Comparison of ENCODE assay signal across 28 mouse cellular contexts in the genomic region with DNA sequence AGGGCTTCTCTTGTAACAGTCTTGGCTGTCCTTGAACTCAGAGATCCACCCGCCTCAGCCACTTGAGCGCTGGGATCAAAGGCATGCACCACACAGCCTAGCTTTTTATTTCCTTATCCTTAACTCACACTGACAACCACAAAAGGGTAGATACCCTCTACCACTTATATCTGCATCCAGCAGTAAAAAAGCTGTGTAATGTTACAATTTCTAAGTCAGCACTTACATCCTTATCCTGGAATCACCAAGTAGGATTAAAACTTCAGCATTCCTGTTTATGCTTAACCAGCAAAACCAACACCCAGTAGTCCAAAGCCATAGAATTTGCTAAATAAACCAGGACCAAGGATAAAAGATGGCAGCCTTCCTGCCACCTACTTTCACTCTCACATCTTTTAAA. TPM values are rescaled to one million over a fixed set of nuclear protein-coding genes. Genes with fewer than 3 reads are reported as not detected.
DNase-seq lines count a peak whose midpoint lies in the region; ATAC-seq and TF ChIP-seq lines count a peak whose summit lies in the region.
"Had no signal": no experiment of that assay in that cellular context is flagged by ENCODE, and none has a peak within 500 bp of the region (broad histone marks: within the 10 kb centered on the region; RNA-seq: fewer than 3 reads in every experiment).

No protein-coding gene starts in this region.

- H3K27me3 ChIP-seq in CH12.LX (replicated peaks) (no peaks in the 10 kb centered on the region), E14TG2a.4 (ENCODE audit: insufficient read depth, low read length) (no peaks in the 10 kb centered on the region), MEL (ENCODE audit: control insufficient read depth in 1 of 2, insufficient read depth in 2 of 2, low read length in 2 of 2) (no peaks in the 10 kb centered on the region)
- no peaks in the 10 kb centered on the region for H3K27me3 ChIP-seq in forebrain, embryonic 15.5 days
- H3K27me3 ChIP-seq: embryonic facial prominence, embryonic 12.5 days; embryonic facial prominence, embryonic 15.5 days; heart, embryonic 12.5 days; heart, embryonic 15.5 days; Patski had no signal

- H3K4me1 ChIP-seq in CH12.LX (ENCODE audit: control insufficient read depth in 1 of 2, insufficient read depth in 2 of 2) (peaks cover 3 to 57% of the 10 kb centered on the region in 2 experiments; a peak in 3 of 4 replicates), E14TG2a.4 (replicated peaks; ENCODE audit: low read depth, low read length) (peaks cover 84% of the 10 kb centered on the region), MEL (ENCODE audit: control insufficient read depth in 1 of 2, insufficient read depth in 2 of 2, low read length in 2 of 2) (peaks cover 4 to 16% of the 10 kb centered on the region in 2 experiments)
- H3K4me1 ChIP-seq in forebrain, embryonic 15.5 days, result peaks cover 19% of the 10 kb centered on the region

- TF ChIP-seq CTCF in CH12.LX (conservative IDR thresholded peaks at IDR 0.05 in 1 of 2, IDR thresholded peaks at IDR 0.05 in 1 of 2; ENCODE audit: low read depth in 2 of 2, low read length in 2 of 2), result no peak
- no peak for TF ChIP-seq CTCF in E14TG2a.4 (conservative IDR thresholded peaks at IDR 0.05; ENCODE audit: low read length)
- no peak for TF ChIP-seq CTCF in MEL (IDR thresholded peaks at IDR 0.05 in 2 of 3, conservative IDR thresholded peaks at IDR 0.05 in 1 of 3; ENCODE audit: control insufficient read depth in 1 of 3, insufficient read depth in 1 of 3, low read depth in 2 of 3, low read length in 3 of 3, poor library complexity in 1 of 3, severe bottlenecking in 1 of 3)

- H3K9me3 ChIP-seq in CH12.LX (replicated peaks; ENCODE audit: low read length) (no peaks in the 10 kb centered on the region), E14TG2a.4 (ENCODE audit: low read length) (no peaks in the 10 kb centered on the region), MEL (replicated peaks; ENCODE audit: insufficient read depth, low read length) (no peaks in the 10 kb centered on the region)
- no peaks in the 10 kb centered on the region for H3K9me3 ChIP-seq in forebrain, embryonic 15.5 days
- H3K9me3 ChIP-seq: embryonic facial prominence, embryonic 12.5 days; embryonic facial prominence, embryonic 15.5 days; heart, embryonic 12.5 days; heart, embryonic 15.5 days; hindbrain, embryonic 10.5 days had no signal

- DNase-seq in CH12.LX (ENCODE audit: extremely low read depth) (no peak), MEL (ENCODE audit: low read depth, low spot score) (no peak)
- DNase-seq in spleen, postnatal 10 days (ENCODE audit: low spot score in 2 of 2), result no peak
- DNase-seq in thymus, postnatal 36 days, result no peak
- DNase-seq: adrenal gland, postnatal 10 days; adrenal gland, postnatal 36 days; cerebellum, adult 11 months; cerebellum, adult 2 months; cerebellum, adult 9-11 months; cerebellum, postnatal 25 days; gastrocnemius, postnatal 36 days; heart, postnatal 10 days; heart, postnatal 36 days had no signal

- TF ChIP-seq EP300 in CH12.LX (IDR thresholded peaks at IDR 0.05; ENCODE audit: low read length) (no peak), MEL (IDR thresholded peaks at IDR 0.05; ENCODE audit: low read depth in 1 of 2, low read length in 2 of 2) (peak in 1 of 2 experiments; percentile 45; a peak in 1 of 4 replicates)

- WGBS in forebrain, embryonic 15.5 days, result 92% methylated on average over 2 of the region's 2 CpGs

- TF ChIP-seq POLR2A in CH12.LX (IDR thresholded peaks at IDR 0.05; ENCODE audit: low read depth, low read length) (peak; percentile 49), MEL (IDR thresholded peaks at IDR 0.05; ENCODE audit: control insufficient read depth in 1 of 2, insufficient read depth in 1 of 2, low read depth in 1 of 2, low read length in 2 of 2, poor library complexity in 1 of 2) (peak in 1 of 2 experiments; percentile 42; a peak in 1 of 4 replicates)

- in situ Hi-C loops in CH12.LX (cut with MboI; ENCODE audit: low pct_ligation_motif_present, low pct_unique_long_range_greater_than_20kb, low sequenced_read_pairs), result no loop called here

- H3K9ac ChIP-seq in CH12.LX (ENCODE audit: insufficient read depth, low read depth), result peak overlapping the region; percentile 39; the same call in 1 of the 2 replicates
- H3K9ac ChIP-seq in MEL (ENCODE audit: control insufficient read depth, low read depth, low read length, poor library complexity, severe bottlenecking), result no peak overlapping the region
- no peak overlapping the region for H3K9ac ChIP-seq in forebrain, embryonic 15.5 days (replicated peaks)
- H3K9ac ChIP-seq: embryonic facial prominence, embryonic 12.5 days; embryonic facial prominence, embryonic 15.5 days; heart, embryonic 12.5 days; heart, embryonic 15.5 days; hindbrain, embryonic 14.5 days had no signal

- H3K36me3 ChIP-seq in CH12.LX (replicated peaks in 1 of 2; ENCODE audit: control insufficient read depth in 1 of 2, insufficient read depth in 1 of 2, low read length in 1 of 2) (peaks cover 42 to 92% of the 10 kb centered on the region in 2 experiments), E14TG2a.4 (ENCODE audit: insufficient read depth, low read length) (peaks cover 100% of the 10 kb centered on the region), MEL (ENCODE audit: control insufficient read depth in 1 of 2, insufficient read depth in 2 of 2, low read length in 2 of 2) (peaks cover 38 to 64% of the 10 kb centered on the region in 2 experiments)
- peaks cover 24% of the 10 kb centered on the region for H3K36me3 ChIP-seq in forebrain, embryonic 15.5 days

- H3K4me3 ChIP-seq in CH12.LX (replicated peaks in 1 of 3; ENCODE audit: low read depth in 2 of 3, low read length in 2 of 3, poor library complexity in 1 of 3) (no peak overlapping the region), E14TG2a.4 (replicated peaks; ENCODE audit: low read length) (peak overlapping the region; percentile 5; the same call in 1 of the 2 replicates), MEL (ENCODE audit: control insufficient read depth in 1 of 2, insufficient read depth in 1 of 2, low read depth in 2 of 2, low read length in 2 of 2) (no peak overlapping the region)
- H3K4me3 ChIP-seq in forebrain, embryonic 15.5 days, result no peak overlapping the region
- H3K4me3 ChIP-seq: embryonic facial prominence, embryonic 12.5 days; embryonic facial prominence, embryonic 15.5 days; heart, embryonic 12.5 days; heart, embryonic 15.5 days; hindbrain, embryonic 10.5 days had no signal

- H3K27ac ChIP-seq in CH12.LX (ENCODE audit: insufficient read depth, low read depth) (no peak overlapping the region), MEL (ENCODE audit: control insufficient read depth, low read depth, low read length) (no peak overlapping the region)
- no peak overlapping the region for H3K27ac ChIP-seq in forebrain, embryonic 15.5 days (replicated peaks)
- H3K27ac ChIP-seq: embryonic facial prominence, embryonic 12.5 days; embryonic facial prominence, embryonic 15.5 days; heart, embryonic 15.5 days; hindbrain, embryonic 10.5 days; hindbrain, embryonic 14.5 days; hindbrain, postnatal 0 days had no signal

- peak overlapping the region; percentile 27; the same call in 1 of the 2 replicates for H3K4me2 ChIP-seq in CH12.LX (ENCODE audit: insufficient read depth, low read depth, poor library complexity, severe bottlenecking)
- no peak overlapping the region for H3K4me2 ChIP-seq in forebrain, embryonic 15.5 days (replicated peaks)
- H3K4me2 ChIP-seq: embryonic facial prominence, embryonic 12.5 days; embryonic facial prominence, embryonic 15.5 days; heart, embryonic 12.5 days; heart, embryonic 15.5 days; hindbrain, embryonic 14.5 days had no signal

- TF ChIP-seq RAD21 in CH12.LX (IDR thresholded peaks at IDR 0.05; ENCODE audit: low read depth, low read length) (no peak), MEL (IDR thresholded peaks at IDR 0.05; ENCODE audit: low read depth, low read length) (no peak)

- peaks cover 95% of the 10 kb centered on the region for H3K79me2 ChIP-seq in CH12.LX (replicated peaks; ENCODE audit: control insufficient read depth, extremely low read depth, insufficient read depth, poor library complexity, severe bottlenecking)
- peaks cover 73% of the 10 kb centered on the region for H3K79me2 ChIP-seq in MEL (ENCODE audit: control insufficient read depth, insufficient read depth, low read length, poor library complexity)

- peak; percentile 30 for ATAC-seq in megakaryocyte progenitor cell, adult 5-6 weeks (replicated peaks; ENCODE audit: poor library complexity)
- no peak for ATAC-seq in forebrain, embryonic 15.5 days (replicated peaks)
- ATAC-seq: CD4-positive, CD25-positive, alpha-beta regulatory T cell, adult 4 months; forebrain, embryonic 14.5 days; hindbrain, postnatal 0 days; inflammation-experienced regulatory T-cells, adult 6 months; intestine, embryonic 16.5 days; Patski had no signal

- dilution Hi-C loops in CH12.LX (cut with MboI; ENCODE audit: extremely low pct_ligation_motif_present, extremely low pct_unique_long_range_greater_than_20kb, low sequenced_read_pairs), result no loop called here

TF ChIP-seq in CH12.LX, 34 proteins besides CTCF, POLR2A, EP300 and RAD21 (continues in another document):
- TF ChIP-seq POLR2AphosphoS2 (IDR thresholded peaks at IDR 0.05; ENCODE audit: low read depth, low read length) (0 out of 2 replicates have a peak, but pooled peaks have one; percentile 59), RCOR1 (conservative IDR thresholded peaks at IDR 0.05; ENCODE audit: low read depth, low read length) (no peak)

TF ChIP-seq in MEL, 35 proteins besides CTCF, POLR2A, EP300 and RAD21 (continues in another document):
- no peak for TF ChIP-seq UBTF (IDR thresholded peaks at IDR 0.05; ENCODE audit: borderline replicate concordance, insufficient read depth, low read depth, low read length)
- peak; percentile 86 for TF ChIP-seq MAFK (IDR thresholded peaks at IDR 0.05; ENCODE audit: borderline replicate concordance, low read depth, low read length)

RNA-seq across cellular contexts. Expression of gene Mgme1, which starts 7.6 kb away (rescaled TPM):
- total RNA-seq in CH12.LX (2012; rRNA removed), result 10.6 and 13.0 TPM in 2 replicates
- 20.7 and 21.9 TPM in 2 replicates for total RNA-seq in CH12.LX (2014; rRNA removed)
- polyA plus RNA-seq in CH12.LX (2012; ENCODE audit: insufficient read length, low read depth), result 19.7 and 20.2 TPM in 2 replicates
- total RNA-seq in MEL (2012; rRNA removed), result 14.1 and 16.8 TPM in 2 replicates
- 10 to 100 TPM in 1 of 2 experiments, not detected in 1; 20.3 TPM for polyA plus RNA-seq in MEL (2012; ENCODE audit: insufficient read depth in 1 of 2, insufficient read length in 2 of 2, low read depth in 1 of 2, low replicate concordance in 2 of 2, missing spikeins in 1 of 2)
- total RNA-seq in megakaryocyte progenitor cell, adult 5-6 weeks (2015), result 16.5 and 17.7 TPM in 2 replicates
- 30.2 and 31.0 TPM in 2 replicates for total RNA-seq in megakaryocyte progenitor cell, adult 5-6 weeks (2017)
- 10.9 and 12.8 TPM in 2 replicates for polyA plus RNA-seq in forebrain, embryonic 15.5 days (2015; fragmentation: Nextera tagmentation; extraction: Ambion mirVana)

RNA-seq across cellular contexts. Expression of gene Snx5, which starts 7.9 kb away (rescaled TPM):
- total RNA-seq in CH12.LX (2012; rRNA removed), result 380 and 456 TPM in 2 replicates
- total RNA-seq in CH12.LX (2014; rRNA removed), result 1,220 and 1,259 TPM in 2 replicates
- 652 and 666 TPM in 2 replicates for polyA plus RNA-seq in CH12.LX (2012; ENCODE audit: insufficient read length, low read depth)
- 136 and 161 TPM in 2 replicates for total RNA-seq in MEL (2012; rRNA removed)
- polyA plus RNA-seq in MEL (2012; ENCODE audit: insufficient read depth in 1 of 2, insufficient read length in 2 of 2, low read depth in 1 of 2, low replicate concordance in 2 of 2, missing spikeins in 1 of 2), result 100 to 1,000 TPM; 213 to 835 TPM
- 269 and 285 TPM in 2 replicates for total RNA-seq in megakaryocyte progenitor cell, adult 5-6 weeks (2015)
- 297 and 304 TPM in 2 replicates for total RNA-seq in megakaryocyte progenitor cell, adult 5-6 weeks (2017)
- 58.8 and 62.4 TPM in 2 replicates for polyA plus RNA-seq in forebrain, embryonic 15.5 days (2015; fragmentation: Nextera tagmentation; extraction: Ambion mirVana)

Comparison
In these comparisons a context has a peak if more than half of its experiments do, and no peak if none do; other contexts are left out.
1. Of the 35 proteins assayed by ChIP-seq in both MEL and CH12.LX: peak only in MEL: ETS1, MAFK, SIN3A and TCF12; only in CH12.LX: POLR2AphosphoS2; in both: none; in neither: 28; mixed calls (peak in some experiments, not most) for 2.